Mouse (Mus musculus): Measurements from ENCODE around the gene Ppp1r14b. TPM values are rescaled to one million over a fixed set of nuclear protein-coding genes. Genes with fewer than 3 reads are reported as not detected.

Ppp1r14b gene
- polyA plus RNA-seq (2014; fragmentation: Nextera tagmentation; extraction: Ambion mirVana) = 170 and 184 TPM in 2 replicates

- peak within 1 kb of the TSS; percentile 89 to 91 for H3K27ac ChIP-seq (replicated peaks in 1 of 2; ENCODE audit: control insufficient read depth in 1 of 2, insufficient read depth in 1 of 2, low read depth in 2 of 2, low read length in 2 of 2)
- peak within 1 kb of the TSS; percentile 90 for H3K9ac ChIP-seq (ENCODE audit: low read length)
- peak within 1 kb of the TSS; percentile 97 for H3K4me2 ChIP-seq (ENCODE audit: low read length)
- H3K9me3 ChIP-seq (ENCODE audit: control insufficient read depth, low read length) = no peaks in the 10 kb centered on the region
- H3K27me3 ChIP-seq (ENCODE audit: control insufficient read depth, insufficient read depth, low read length) = no peaks in the 10 kb centered on the region
- peak; percentile 49 for ATAC-seq (ENCODE audit: insufficient number of reproducible peaks, insufficient read depth, low FRiP score, low read depth)
- peak within 1 kb of the TSS; percentile 80 to 93 for H3K4me3 ChIP-seq (ENCODE audit: control insufficient read depth in 1 of 2, insufficient read depth in 1 of 2, low read depth in 1 of 2, low read length in 2 of 2)
- peaks cover 26% of the 10 kb centered on the region for H3K36me3 ChIP-seq (ENCODE audit: control insufficient read depth, insufficient read depth, low read length)
- WGBS = under 1% methylated on average over 55 of the region's 84 CpGs
- H3K4me1 ChIP-seq (ENCODE audit: control insufficient read depth in 2 of 2, insufficient read depth in 2 of 2, low read length in 2 of 2) = peaks cover 36 to 56% of the 10 kb centered on the region in 2 experiments
Measured at GRCm38 (mm10) chr19:6974211-6975205, at the start of gene Ppp1r14b. Gene Ppp1r14b (plus strand): TSS chr19:6974968.

- Histone ChIP-seq H3K36me3 (ENCODE audit: control insufficient read depth, insufficient read depth, low read length) (no peaks in the 10 kb centered on the region), H3K27ac (replicated peaks in 1 of 2; ENCODE audit: control insufficient read depth in 1 of 2, insufficient read depth in 1 of 2, low read depth in 2 of 2, low read length in 2 of 2) (no peak within 1 kb of the TSS), H3K4me3 (ENCODE audit: control insufficient read depth in 1 of 2, insufficient read depth in 1 of 2, low read depth in 1 of 2, low read length in 2 of 2) (peak within 1 kb of the TSS in 1 of 2 experiments; percentile 23; a peak in 2 of 4 replicates), H3K27me3 (ENCODE audit: control insufficient read depth, insufficient read depth, low read length) (peaks cover 51% of the 10 kb centered on the region), H3K9me3 (ENCODE audit: control insufficient read depth, low read length) (peaks cover 5% of the 10 kb centered on the region; the same call in 1 of the 2 replicates), H3K4me1 (ENCODE audit: control insufficient read depth in 2 of 2, insufficient read depth in 2 of 2, low read length in 2 of 2) (peaks cover 11 to 39% of the 10 kb centered on the region in 2 experiments), H3K4me2 (ENCODE audit: low read length) (peak within 1 kb of the TSS; percentile 57), H3K9ac (ENCODE audit: low read length) (no peak within 1 kb of the TSS)
- ATAC-seq (ENCODE audit: insufficient number of reproducible peaks, insufficient read depth, low FRiP score, low read depth) = no peak
- WGBS = 5% methylated on average over 9 of the region's 9 CpGs
Measured at GRCm38 (mm10) chr19:6925307-6925573, 49.5 kb upstream of the Ppp1r14b start, which contains the start of gene Catsperz. Gene Catsperz (minus strand): TSS chr19:6925380.

GRCm38 (mm10) chr19:6925611-6926329 is 49.0 kb upstream of the Ppp1r14b start:
- Histone ChIP-seq H3K4me1 (ENCODE audit: control insufficient read depth in 2 of 2, insufficient read depth in 2 of 2, low read length in 2 of 2) (peaks cover 8 to 34% of the 10 kb centered on the region in 2 experiments), H3K9me3 (ENCODE audit: control insufficient read depth, low read length) (peaks cover 5% of the 10 kb centered on the region; the same call in 1 of the 2 replicates), H3K27ac (replicated peaks in 1 of 2; ENCODE audit: control insufficient read depth in 1 of 2, insufficient read depth in 1 of 2, low read depth in 2 of 2, low read length in 2 of 2) (no peak overlapping the region), H3K36me3 (ENCODE audit: control insufficient read depth, insufficient read depth, low read length) (no peaks in the 10 kb centered on the region), H3K27me3 (ENCODE audit: control insufficient read depth, insufficient read depth, low read length) (peaks cover 55% of the 10 kb centered on the region), H3K4me2 (ENCODE audit: low read length) (no peak overlapping the region; the same call in 1 of the 2 replicates), H3K9ac (ENCODE audit: low read length) (no peak overlapping the region), H3K4me3 (ENCODE audit: control insufficient read depth in 1 of 2, insufficient read depth in 1 of 2, low read depth in 1 of 2, low read length in 2 of 2) (no peak overlapping the region)
- 16% methylated on average over 37 of the region's 40 CpGs for WGBS
- no peak for ATAC-seq (ENCODE audit: insufficient number of reproducible peaks, insufficient read depth, low FRiP score, low read depth)

- peaks cover 8 to 33% of the 10 kb centered on the region in 2 experiments for H3K4me1 ChIP-seq (ENCODE audit: control insufficient read depth in 2 of 2, insufficient read depth in 2 of 2, low read length in 2 of 2)
- H3K27ac ChIP-seq (replicated peaks in 1 of 2; ENCODE audit: control insufficient read depth in 1 of 2, insufficient read depth in 1 of 2, low read depth in 2 of 2, low read length in 2 of 2) = no peak overlapping the region
- H3K27me3 ChIP-seq (ENCODE audit: control insufficient read depth, insufficient read depth, low read length) = peaks cover 64% of the 10 kb centered on the region
- H3K9ac ChIP-seq (ENCODE audit: low read length) = peak overlapping the region; percentile 21; the same call in 1 of the 2 replicates
- no peaks in the 10 kb centered on the region for H3K36me3 ChIP-seq (ENCODE audit: control insufficient read depth, insufficient read depth, low read length)
- 20% methylated on average over 26 of the region's 26 CpGs for WGBS
- peaks cover 5% of the 10 kb centered on the region; the same call in 1 of the 2 replicates for H3K9me3 ChIP-seq (ENCODE audit: control insufficient read depth, low read length)
- H3K4me2 ChIP-seq (ENCODE audit: low read length) = peak overlapping the region; percentile 58
- peak overlapping the region; percentile 12 to 24; a peak in 2 of 4 replicates for H3K4me3 ChIP-seq (ENCODE audit: control insufficient read depth in 1 of 2, insufficient read depth in 1 of 2, low read depth in 1 of 2, low read length in 2 of 2)
- no peak for ATAC-seq (ENCODE audit: insufficient number of reproducible peaks, insufficient read depth, low FRiP score, low read depth)
Measured at GRCm38 (mm10) chr19:6926559-6927255, 48.1 kb upstream of the Ppp1r14b start.

GRCm38 (mm10) chr19:6928080-6928479 is 46.7 kb upstream of the Ppp1r14b start:
- Histone ChIP-seq H3K9ac (ENCODE audit: low read length) (no peak overlapping the region), H3K27me3 (ENCODE audit: control insufficient read depth, insufficient read depth, low read length) (peaks cover 78% of the 10 kb centered on the region), H3K9me3 (ENCODE audit: control insufficient read depth, low read length) (peaks cover 5% of the 10 kb centered on the region; the same call in 1 of the 2 replicates), H3K4me1 (ENCODE audit: control insufficient read depth in 2 of 2, insufficient read depth in 2 of 2, low read length in 2 of 2) (peaks cover 2 to 24% of the 10 kb centered on the region in 2 experiments; a peak in 3 of 4 replicates), H3K4me2 (ENCODE audit: low read length) (no peak overlapping the region), H3K36me3 (ENCODE audit: control insufficient read depth, insufficient read depth, low read length) (no peaks in the 10 kb centered on the region), H3K4me3 (ENCODE audit: control insufficient read depth in 1 of 2, insufficient read depth in 1 of 2, low read depth in 1 of 2, low read length in 2 of 2) (no peak overlapping the region), H3K27ac (replicated peaks in 1 of 2; ENCODE audit: control insufficient read depth in 1 of 2, insufficient read depth in 1 of 2, low read depth in 2 of 2, low read length in 2 of 2) (no peak overlapping the region)
- no peak for ATAC-seq (ENCODE audit: insufficient number of reproducible peaks, insufficient read depth, low FRiP score, low read depth)
- 13% methylated on average over 9 of the region's 9 CpGs for WGBS

GRCm38 (mm10) chr19:6931002-6931401 is 43.8 kb upstream of the Ppp1r14b start:
- H3K9ac ChIP-seq (ENCODE audit: low read length) = no peak overlapping the region
- H3K27me3 ChIP-seq (ENCODE audit: control insufficient read depth, insufficient read depth, low read length) = peaks cover 92% of the 10 kb centered on the region
- no peaks in the 10 kb centered on the region for H3K36me3 ChIP-seq (ENCODE audit: control insufficient read depth, insufficient read depth, low read length)
- no peak for ATAC-seq (ENCODE audit: insufficient number of reproducible peaks, insufficient read depth, low FRiP score, low read depth)
- peaks cover 0 to 23% of the 10 kb centered on the region in 2 experiments; a peak in 3 of 4 replicates for H3K4me1 ChIP-seq (ENCODE audit: control insufficient read depth in 2 of 2, insufficient read depth in 2 of 2, low read length in 2 of 2)
- no peak overlapping the region for H3K27ac ChIP-seq (replicated peaks in 1 of 2; ENCODE audit: control insufficient read depth in 1 of 2, insufficient read depth in 1 of 2, low read depth in 2 of 2, low read length in 2 of 2)
- WGBS = 6% methylated on average over 2 of the region's 2 CpGs
- H3K9me3 ChIP-seq (ENCODE audit: control insufficient read depth, low read length) = peaks cover 4% of the 10 kb centered on the region; the same call in 1 of the 2 replicates
- no peak overlapping the region for H3K4me3 ChIP-seq (ENCODE audit: control insufficient read depth in 1 of 2, insufficient read depth in 1 of 2, low read depth in 1 of 2, low read length in 2 of 2)
- no peak overlapping the region for H3K4me2 ChIP-seq (ENCODE audit: low read length)

- no peaks in the 10 kb centered on the region for H3K9me3 ChIP-seq (ENCODE audit: control insufficient read depth, low read length)
- WGBS = 56% methylated on average over 1 of the region's 1 CpGs
- H3K4me2 ChIP-seq (ENCODE audit: low read length) = no peak overlapping the region
- no peaks in the 10 kb centered on the region for H3K36me3 ChIP-seq (ENCODE audit: control insufficient read depth, insufficient read depth, low read length)
- no peak overlapping the region for H3K27ac ChIP-seq (replicated peaks in 1 of 2; ENCODE audit: control insufficient read depth in 1 of 2, insufficient read depth in 1 of 2, low read depth in 2 of 2, low read length in 2 of 2)
- H3K4me1 ChIP-seq (ENCODE audit: control insufficient read depth in 2 of 2, insufficient read depth in 2 of 2, low read length in 2 of 2) = peaks cover 0 to 14% of the 10 kb centered on the region in 2 experiments; a peak in 3 of 4 replicates
- H3K9ac ChIP-seq (ENCODE audit: low read length) = no peak overlapping the region
- H3K27me3 ChIP-seq (ENCODE audit: control insufficient read depth, insufficient read depth, low read length) = peaks cover 86% of the 10 kb centered on the region
- H3K4me3 ChIP-seq (ENCODE audit: control insufficient read depth in 1 of 2, insufficient read depth in 1 of 2, low read depth in 1 of 2, low read length in 2 of 2) = no peak overlapping the region
- no peak for ATAC-seq (ENCODE audit: insufficient number of reproducible peaks, insufficient read depth, low FRiP score, low read depth)
Measured at GRCm38 (mm10) chr19:6932018-6932417, 42.8 kb upstream of the Ppp1r14b start.
